Mouse (Mus musculus) cortical plate, adult 2 months (tissue): ENCODE measurements around the gene 9130023H24Rik.

Source experiments
- CTCF ChIP-seq: fragments of 200-500 bp; IDR thresholded peaks from 2 replicates; pipeline ENCODE4 v1.5.1; 2011; ENCODE audit warnings: mild to moderate bottlenecking, control low read depth, low read length; ENCODE audit not compliant: insufficient read depth; ENCODE audit errors: extremely low read depth
- POLR2A ChIP-seq: fragments of 200-500 bp; IDR thresholded peaks from 2 replicates; pipeline ENCODE4 v1.6.1; 2011; ENCODE audit warnings: mild to moderate bottlenecking, low read length, control low read depth; ENCODE audit not compliant: insufficient read depth; ENCODE audit errors: extremely low read depth

GRCm38 (mm10) chr7:128281765-128282164 is 43.9 kb upstream of the 9130023H24Rik start:
- TF ChIP-seq POLR2A (no peak), CTCF (no peak)
